9 mouse cellular contexts compared by ENCODE assay signal in genomic region chr7:16376505-16376904, GRCm38 (mm10). TPM values are rescaled to one million over a fixed set of nuclear protein-coding genes. Genes with fewer than 3 reads are reported as not detected.
DNase-seq lines count a peak whose midpoint lies in the region; ATAC-seq and TF ChIP-seq lines count a peak whose summit lies in the region.
"Had no signal": no experiment of that assay in that cellular context is flagged by ENCODE, and none has a peak within 500 bp of the region (broad histone marks: within the 10 kb centered on the region; RNA-seq: fewer than 3 reads in every experiment).

No protein-coding gene starts in this region.

- H3K27me3 ChIP-seq in hindbrain, postnatal 0 days (ENCODE audit: insufficient read depth, low read length) = no peaks in the 10 kb centered on the region
- H3K27me3 ChIP-seq in lung, embryonic 16.5 days (ENCODE audit: control insufficient read depth, insufficient read depth, low read depth, low read length) = no peaks in the 10 kb centered on the region
- no peaks in the 10 kb centered on the region for H3K27me3 ChIP-seq in stomach, postnatal 0 days (ENCODE audit: control insufficient read depth, insufficient read depth, low read length)
- H3K27me3 ChIP-seq: heart, embryonic 13.5 days had no signal

- H3K27ac ChIP-seq in left cerebral cortex, adult 2 months = no peak overlapping the region
- no peak overlapping the region for H3K27ac ChIP-seq in hindbrain, postnatal 0 days
- H3K27ac ChIP-seq in lung, embryonic 16.5 days (ENCODE audit: low read length) = no peak overlapping the region
- H3K27ac ChIP-seq in stomach, postnatal 0 days (replicated peaks) = no peak overlapping the region

- no peak for TF ChIP-seq EP300 in stomach, postnatal 0 days (optimal IDR thresholded peaks at IDR 0.05)

- H3K4me3 ChIP-seq in left cerebral cortex, adult 2 months = no peak overlapping the region
- H3K4me3 ChIP-seq in hindbrain, postnatal 0 days (ENCODE audit: low read length) = no peak overlapping the region
- H3K4me3 ChIP-seq in lung, embryonic 16.5 days (ENCODE audit: low read length) = no peak overlapping the region
- H3K4me3 ChIP-seq in stomach, postnatal 0 days (ENCODE audit: low read depth, low read length) = no peak overlapping the region
- H3K4me3 ChIP-seq: heart, embryonic 13.5 days had no signal

- WGBS in hindbrain, postnatal 0 days = 95% methylated on average over 1 of the region's 1 CpGs
- WGBS in lung, embryonic 16.5 days = 87% methylated on average over 1 of the region's 1 CpGs
- 81% methylated on average over 1 of the region's 1 CpGs for WGBS in stomach, postnatal 0 days

- DNase-seq in adrenal gland, adult (ENCODE audit: inconsistent age in 2 of 2, low spot score in 1 of 2) = peak; percentile 37 to 82
- no peak for DNase-seq in adrenal gland, adult 8-10 months
- peak; percentile 33 to 42 for DNase-seq in left cerebral cortex, adult 2 months (ENCODE audit: extremely low spot score in 1 of 2, low spot score in 2 of 2)
- DNase-seq in left cerebral cortex, adult 11 months (ENCODE audit: low spot score) = no peak
- DNase-seq in brain, adult 2 months (ENCODE audit: low read depth, low spot score) = peak; percentile 66
- DNase-seq in hindbrain, postnatal 0 days (ENCODE audit: low spot score) = peak; percentile 37
- DNase-seq in stomach, postnatal 0 days (ENCODE audit: low spot score) = peak; percentile 39

- intact Hi-C loops in left cerebral cortex, adult 2 months (cut with DNase I) = loop anchor here (10.0 kb wide), 1 partner anchor 182 kb away; no protein-coding TSS in a partner anchor

- H3K4me1 ChIP-seq in hindbrain, postnatal 0 days (ENCODE audit: insufficient read depth, low read length) = no peaks in the 10 kb centered on the region
- H3K4me1 ChIP-seq in lung, embryonic 16.5 days (replicated peaks; ENCODE audit: control insufficient read depth, insufficient read depth, low read length) = no peaks in the 10 kb centered on the region
- no peaks in the 10 kb centered on the region for H3K4me1 ChIP-seq in stomach, postnatal 0 days (replicated peaks; ENCODE audit: control insufficient read depth, insufficient read depth)
- H3K4me1 ChIP-seq: heart, embryonic 13.5 days had no signal

- peak; percentile 75 for TF ChIP-seq CTCF in left cerebral cortex, adult 2 months (IDR thresholded peaks at IDR 0.05)
- peak; percentile 58 for TF ChIP-seq CTCF in hindbrain, postnatal 0 days (IDR thresholded peaks at IDR 0.05; ENCODE audit: low read depth)
- peak; percentile 74 for TF ChIP-seq CTCF in stomach, postnatal 0 days (IDR thresholded peaks at IDR 0.05; ENCODE audit: low read depth)

- H3K9me3 ChIP-seq in hindbrain, postnatal 0 days (ENCODE audit: low read length) = no peaks in the 10 kb centered on the region
- H3K9me3 ChIP-seq in lung, embryonic 16.5 days (ENCODE audit: control insufficient read depth, low read length) = no peaks in the 10 kb centered on the region
- H3K9me3 ChIP-seq in stomach, postnatal 0 days (ENCODE audit: control insufficient read depth, low read length) = no peaks in the 10 kb centered on the region
- H3K9me3 ChIP-seq: heart, embryonic 13.5 days had no signal

- no peak for ATAC-seq in hindbrain, postnatal 0 days
- peak; percentile 59; the same call in 1 of the 2 replicates for ATAC-seq in lung, embryonic 16.5 days (ENCODE audit: low read depth)
- ATAC-seq in stomach, postnatal 0 days (ENCODE audit: low FRiP score, low TSS enrichment) = no peak

- H3K4me2 ChIP-seq in hindbrain, postnatal 0 days (ENCODE audit: low read depth, low read length) = no peak overlapping the region
- no peak overlapping the region for H3K4me2 ChIP-seq in lung, embryonic 16.5 days (ENCODE audit: low read depth, low read length)
- H3K4me2 ChIP-seq in stomach, postnatal 0 days (replicated peaks; ENCODE audit: low read depth) = no peak overlapping the region
- H3K4me2 ChIP-seq: heart, embryonic 13.5 days had no signal

- H3K36me3 ChIP-seq in hindbrain, postnatal 0 days (ENCODE audit: insufficient read depth, low read length) = peaks cover 29% of the 10 kb centered on the region
- peaks cover 20% of the 10 kb centered on the region for H3K36me3 ChIP-seq in lung, embryonic 16.5 days (ENCODE audit: control insufficient read depth, insufficient read depth, low read length)
- H3K36me3 ChIP-seq in stomach, postnatal 0 days (ENCODE audit: control insufficient read depth, insufficient read depth, low read length) = 0 out of 2 replicates have a peak, but pooled peaks cover 4% of the 10 kb centered on the region

- H3K9ac ChIP-seq in hindbrain, postnatal 0 days (replicated peaks; ENCODE audit: low read length) = no peak overlapping the region
- no peak overlapping the region for H3K9ac ChIP-seq in lung, embryonic 16.5 days (ENCODE audit: low read length)
- H3K9ac ChIP-seq in stomach, postnatal 0 days (ENCODE audit: low read length) = no peak overlapping the region

RNA-seq across cellular contexts. Expression of gene Sae1, which starts 11.1 kb away (rescaled TPM):
- 10 to 100 TPM; 64.0 to 78.2 (median 67.5) TPM for total RNA-seq in adrenal gland, adult 8-10 months (2022)
- 100 to 1,000 TPM; 100 to 105 TPM for total RNA-seq in left cerebral cortex, adult 2 months (2021)
- total RNA-seq in hindbrain, postnatal 0 days (2014; rRNA removed) = 88.6 and 89.4 TPM in 2 replicates
- 215 and 216 TPM in 2 replicates for polyA plus RNA-seq in hindbrain, postnatal 0 days (2015; fragmentation: Nextera tagmentation; extraction: Ambion mirVana)
- 281 and 310 TPM in 2 replicates for polyA plus RNA-seq in lung, embryonic 16.5 days (2015; fragmentation: Nextera tagmentation; extraction: Ambion mirVana)
- polyA plus RNA-seq in stomach, postnatal 0 days (2015; fragmentation: Nextera tagmentation; extraction: Ambion mirVana) = 119 and 123 TPM in 2 replicates

RNA-seq across cellular contexts. Expression of gene Zc3h4, which starts 24.2 kb away (rescaled TPM):
- total RNA-seq in adrenal gland, adult 8-10 months (2022) = 10 to 100 TPM; 43.4 to 47.5 (median 46.2) TPM
- total RNA-seq in left cerebral cortex, adult 2 months (2021) = 10 to 100 TPM; 58.3 to 58.7 TPM
- total RNA-seq in hindbrain, postnatal 0 days (2014; rRNA removed) = 36.8 and 38.2 TPM in 2 replicates
- 8.3 and 9.1 TPM in 2 replicates for polyA plus RNA-seq in hindbrain, postnatal 0 days (2015; fragmentation: Nextera tagmentation; extraction: Ambion mirVana)
- 13.1 and 13.2 TPM in 2 replicates for polyA plus RNA-seq in lung, embryonic 16.5 days (2015; fragmentation: Nextera tagmentation; extraction: Ambion mirVana)
- polyA plus RNA-seq in stomach, postnatal 0 days (2015; fragmentation: Nextera tagmentation; extraction: Ambion mirVana) = 5.9 and 6.2 TPM in 2 replicates

Comparison
In these comparisons a context has a peak if more than half of its experiments do, and no peak if none do; other contexts are left out.
1. DNase-seq: peak in adrenal gland, adult (2 of 2), left cerebral cortex, adult 2 months (2 of 2), brain, adult 2 months (single experiment), hindbrain, postnatal 0 days (single experiment) and stomach, postnatal 0 days (single experiment); none in adrenal gland, adult 8-10 months (single experiment) and left cerebral cortex, adult 11 months (single experiment).
2. Peak in every context shown above with its lines, with median percentiles within 50 percentile points of each other: CTCF ChIP-seq.